Mouse (Mus musculus): ENCODE measurements around the gene Gm21616. TPM values are rescaled to one million over a fixed set of nuclear protein-coding genes. Genes with fewer than 3 reads are reported as not detected.

The Gm21616 gene
- not detected for polyA plus RNA-seq (2014; fragmentation: Illumina TruSeq; extraction: RNeasy Lipid Tissue Mini Kit (QIAGEN cat#74804); ENCODE audit: low read depth, low replicate concordance)

GRCm38 (mm10) chrX:125435242-125435641 is at the start of gene Gm21616:
Gene Gm21616 (plus strand): TSS chrX:125435542.

Measured in adipose tissue, adult 10 weeks (tissue).